Mouse (Mus musculus): ENCODE data around the gene Trabd2b. TPM values are rescaled to one million over a fixed set of nuclear protein-coding genes. Genes with fewer than 3 reads are reported as not detected.

Trabd2b gene
- polyA plus RNA-seq (2021; fragmentation: Nextera tagmentation): 0.33 and 0.60 TPM in 2 replicates
- long read RNA-seq, experiment 1, partial matches to known transcripts: 1 of 2 reads
- long read RNA-seq, experiment 1, other reads (novel, unspliced or antisense): 1 of 2 reads
- long read RNA-seq, experiment 2, partial matches to known transcripts: 0 of 2 reads
- long read RNA-seq, experiment 2, other reads (novel, unspliced or antisense): 2 of 2 reads

GRCm38 (mm10) chr4:114406355-114407101 lies at the start of gene Trabd2b:
Gene Trabd2b, plus strand, starts transcription at chr4:114406724.

Other genes starting within 250 kb of the Trabd2b start
- gene Skint11, start 243.3 kb upstream of the Trabd2b start, polyA plus RNA-seq (2021; fragmentation: Nextera tagmentation): not detected in 2 replicates

Data from left cerebral cortex, adult 6 months (tissue).